Comparison of ENCODE assay signal across 8 mouse cellular contexts in the genomic region with DNA sequence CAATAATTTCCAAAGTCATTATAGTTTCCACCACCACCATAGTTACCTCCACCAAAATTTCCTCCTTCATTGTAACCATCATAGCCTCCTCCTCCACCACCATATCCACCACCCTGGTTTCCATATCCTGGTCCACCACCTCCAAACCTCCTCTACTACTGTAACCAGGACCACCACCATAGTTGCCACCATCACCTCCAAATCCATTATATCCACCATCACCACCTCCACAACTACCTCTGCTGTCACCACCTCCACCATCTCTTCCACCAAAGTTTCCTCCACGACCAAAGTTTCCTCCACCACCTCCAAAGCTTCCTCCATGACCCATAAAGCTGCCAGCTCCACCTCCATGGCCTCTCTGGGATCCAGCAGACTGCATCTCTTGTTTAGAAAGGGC. TPM values are rescaled to one million over a fixed set of nuclear protein-coding genes. Genes with fewer than 3 reads are reported as not detected.
DNase-seq lines count a peak whose midpoint lies in the region; ATAC-seq and TF ChIP-seq lines count a peak whose summit lies in the region.
"Not testable (repeated sequence)": the region's sequence is repeated elsewhere in the genome, so short reads cannot be mapped to it uniquely, and the experiment has no call there.

A gene (minus strand): TSS at position 101 of the 400 bp plus-strand sequence.

- not testable (repeated sequence) for H3K27ac ChIP-seq in embryonic facial prominence, embryonic 11.5 days (replicated peaks; ENCODE audit: low read depth, low read length); gastrocnemius, adult 2 months; heart, postnatal 0 days (ENCODE audit: low read depth); intestine, embryonic 15.5 days; midbrain, embryonic 10.5 days (replicated peaks); stomach, embryonic 16.5 days (ENCODE audit: low read length)

- DNase-seq in embryonic facial prominence, embryonic 11.5 days (ENCODE audit: low spot score); gastrocnemius, adult 2 months; heart, postnatal 0 days (ENCODE audit: low spot score); left cerebral cortex, postnatal 36 days (ENCODE audit: low spot score in 2 of 2); midbrain, embryonic 10.5 days (ENCODE audit: low spot score): not testable (repeated sequence)

- intact Hi-C loops in gastrocnemius, adult 2 months (cut with DNase I); left cerebral cortex, postnatal 36 days (cut with DNase I): not testable (repeated sequence)

- not testable (repeated sequence) for TF ChIP-seq CTCF in gastrocnemius, adult 2 months (IDR thresholded peaks at IDR 0.05); heart, postnatal 0 days (IDR thresholded peaks at IDR 0.05; ENCODE audit: low read depth)

- not testable (repeated sequence) for TF ChIP-seq EP300 in heart, postnatal 0 days (IDR thresholded peaks at IDR 0.05; ENCODE audit: low read depth)

- not testable (repeated sequence) for H3K9me3 ChIP-seq in embryonic facial prominence, embryonic 11.5 days (replicated peaks; ENCODE audit: control insufficient read depth, low read length); heart, postnatal 0 days (replicated peaks; ENCODE audit: control insufficient read depth, low read length); intestine, embryonic 15.5 days; midbrain, embryonic 10.5 days (replicated peaks); stomach, embryonic 16.5 days (replicated peaks; ENCODE audit: control insufficient read depth, low read length)

- ATAC-seq in activated CD4-positive, CD25-positive, alpha-beta regulatory T cell, adult 4 months; embryonic facial prominence, embryonic 11.5 days (replicated peaks; ENCODE audit: insufficient number of reproducible peaks, low FRiP score, low TSS enrichment, low read depth); heart, postnatal 0 days (ENCODE audit: insufficient read depth, low read depth); intestine, embryonic 15.5 days; stomach, embryonic 16.5 days (ENCODE audit: insufficient read depth, low FRiP score): not testable (repeated sequence)

- H3K9ac ChIP-seq in embryonic facial prominence, embryonic 11.5 days (replicated peaks; ENCODE audit: low read length); heart, postnatal 0 days (replicated peaks; ENCODE audit: low read depth, low read length); intestine, embryonic 15.5 days; stomach, embryonic 16.5 days (ENCODE audit: low read length): not testable (repeated sequence)

- H3K36me3 ChIP-seq in embryonic facial prominence, embryonic 11.5 days (replicated peaks; ENCODE audit: control insufficient read depth, insufficient read depth, low read depth, low read length); heart, postnatal 0 days (replicated peaks; ENCODE audit: control insufficient read depth, insufficient read depth, low read length); intestine, embryonic 15.5 days; midbrain, embryonic 10.5 days; stomach, embryonic 16.5 days (ENCODE audit: control insufficient read depth, insufficient read depth, low read length): not testable (repeated sequence)

- not testable (repeated sequence) for H3K4me3 ChIP-seq in embryonic facial prominence, embryonic 11.5 days (ENCODE audit: low read depth, low read length); gastrocnemius, adult 2 months; heart, postnatal 0 days (ENCODE audit: low read depth, low read length); intestine, embryonic 15.5 days (replicated peaks); midbrain, embryonic 10.5 days; stomach, embryonic 16.5 days (replicated peaks; ENCODE audit: low read length)

- not testable (repeated sequence) for H3K4me2 ChIP-seq in embryonic facial prominence, embryonic 11.5 days (ENCODE audit: low read depth, low read length); heart, postnatal 0 days (ENCODE audit: low read depth, low read length); intestine, embryonic 15.5 days (replicated peaks); stomach, embryonic 16.5 days (ENCODE audit: low read depth, low read length)

- not testable (repeated sequence) for H3K27me3 ChIP-seq in embryonic facial prominence, embryonic 11.5 days (ENCODE audit: control insufficient read depth, insufficient read depth, low read length); heart, postnatal 0 days (ENCODE audit: control insufficient read depth, insufficient read depth, low read length); intestine, embryonic 15.5 days (replicated peaks); midbrain, embryonic 10.5 days (ENCODE audit: low read depth, poor library complexity, severe bottlenecking); stomach, embryonic 16.5 days (ENCODE audit: control insufficient read depth, insufficient read depth, low read length)

- not testable (repeated sequence) for H3K4me1 ChIP-seq in embryonic facial prominence, embryonic 11.5 days (ENCODE audit: control insufficient read depth, insufficient read depth, low read length); heart, postnatal 0 days (ENCODE audit: control insufficient read depth, insufficient read depth); intestine, embryonic 15.5 days (replicated peaks); midbrain, embryonic 10.5 days; stomach, embryonic 16.5 days (ENCODE audit: control insufficient read depth, insufficient read depth, low read length)

- WGBS in embryonic facial prominence, embryonic 11.5 days: 39% methylated on average over 1 of the region's 1 CpGs
- 13% methylated on average over 1 of the region's 1 CpGs for WGBS in heart, postnatal 0 days
- 32% methylated on average over 1 of the region's 1 CpGs for WGBS in intestine, embryonic 15.5 days
- WGBS in midbrain, embryonic 10.5 days: 36% methylated on average over 1 of the region's 1 CpGs
- WGBS in stomach, embryonic 16.5 days: 33% methylated on average over 1 of the region's 1 CpGs

RNA-seq across cellular contexts. Expression of the gene that starts here (rescaled TPM):
- polyA plus RNA-seq in activated CD4-positive, CD25-positive, alpha-beta regulatory T cell, adult 4 months (2017; shearing (Covaris generic)): 10 to 100 TPM; 16.3 to 18.2 TPM
- 12.4 and 13.1 TPM in 2 replicates for polyA plus RNA-seq in embryonic facial prominence, embryonic 11.5 days (2014; fragmentation: Nextera tagmentation; extraction: Ambion mirVana)
- total RNA-seq in gastrocnemius, adult 2 months (2021): 10 to 100 TPM; 29.0 to 29.3 TPM
- total RNA-seq in heart, postnatal 0 days (2014; rRNA removed; ENCODE audit: low replicate concordance): 15.6 and 43.8 TPM in 2 replicates
- 10.8 and 12.1 TPM in 2 replicates for polyA plus RNA-seq in heart, postnatal 0 days (2015; fragmentation: Nextera tagmentation; extraction: Ambion mirVana)
- 10.7 and 10.9 TPM in 2 replicates for polyA plus RNA-seq in intestine, embryonic 15.5 days (2015; fragmentation: Nextera tagmentation; extraction: Ambion mirVana)
- total RNA-seq in left cerebral cortex, postnatal 36 days (2021): 10 to 100 TPM; 82.0 to 91.2 TPM
- polyA plus RNA-seq in midbrain, embryonic 10.5 days (2016; fragmentation: Nextera tagmentation; extraction: Ambion mirVana): 15.7 and 16.0 TPM in 2 replicates
- polyA plus RNA-seq in stomach, embryonic 16.5 days (2015; fragmentation: Nextera tagmentation; extraction: Ambion mirVana): 10.5 and 10.6 TPM in 2 replicates
